Mouse (Mus musculus): Measurements from ENCODE around the gene Noct.

- no peak for TF ChIP-seq CTCF (IDR thresholded peaks at IDR 0.05; ENCODE audit: low read depth)
- TF ChIP-seq EP300 (IDR thresholded peaks at IDR 0.05; ENCODE audit: low read depth), result no peak
These were observed 32.2 kb downstream of the Noct start for GRCm38 (mm10) chr3:51256450-51256849.

Data from heart, postnatal 0 days (tissue).